Mouse (Mus musculus) testis, adult 2 months (tissue): Measurements from ENCODE around the gene Surf2.

Source experiments
- CTCF ChIP-seq: fragments of 200-500 bp; IDR thresholded peaks from 2 replicates; pipeline ENCODE4 v1.5.1; 2012; ENCODE audit warnings: low read depth, mild to moderate bottlenecking, inconsistent platforms, low read length, moderate library complexity; ENCODE audit not compliant: control insufficient read depth, insufficient read depth, insufficient replicate concordance
- POLR2A ChIP-seq: fragments of 200-500 bp; IDR thresholded peaks from 2 replicates; pipeline ENCODE4 v1.6.1; 2012; ENCODE audit warnings: low read depth, mild to moderate bottlenecking, inconsistent platforms, low read length, moderate library complexity; ENCODE audit not compliant: control insufficient read depth

- no peak for TF ChIP-seq POLR2A
- TF ChIP-seq CTCF = no peak
Measured at GRCm38 (mm10) chr2:26901834-26902400, 14.2 kb upstream of the Surf2 start.
